Mouse (Mus musculus): ENCODE data around the gene Cbfb. TPM values are rescaled to one million over a fixed set of nuclear protein-coding genes. Genes with fewer than 3 reads are reported as not detected.

Cbfb gene
- polyA plus RNA-seq, 1 experiment from 2014 or later = 28.6 TPM

- Histone ChIP-seq H3K9me3 (ENCODE audit: control insufficient read depth, low read length) (no peaks in the 10 kb centered on the region), H3K36me3 (ENCODE audit: control insufficient read depth, insufficient read depth, low read length) (no peaks in the 10 kb centered on the region), H3K27ac (ENCODE audit: low read depth, low read length) (no peak overlapping the region), H3K4me2 (ENCODE audit: low read length) (no peak overlapping the region), H3K9ac (ENCODE audit: low read depth, low read length) (no peak overlapping the region), H3K4me3 (ENCODE audit: low read length) (no peak overlapping the region), H3K4me1 (ENCODE audit: control insufficient read depth, insufficient read depth, low read depth, low read length) (no peaks in the 10 kb centered on the region; the same call in 1 of the 2 replicates), H3K27me3 (replicated peaks; ENCODE audit: control insufficient read depth, insufficient read depth, low read length) (no peaks in the 10 kb centered on the region)
- no peak for ATAC-seq
- 44% methylated on average over 1 of the region's 1 CpGs for WGBS
Measured at GRCm38 (mm10) chr8:105209153-105210110, 39.0 kb downstream of the Cbfb start.

GRCm38 (mm10) chr8:105214104-105214503 lies 43.6 kb downstream of the Cbfb start:
- H3K9me3 ChIP-seq (ENCODE audit: control insufficient read depth, low read length) = no peaks in the 10 kb centered on the region
- H3K27me3 ChIP-seq (replicated peaks; ENCODE audit: control insufficient read depth, insufficient read depth, low read length) = no peaks in the 10 kb centered on the region
- H3K36me3 ChIP-seq (ENCODE audit: control insufficient read depth, insufficient read depth, low read length) = no peaks in the 10 kb centered on the region
- no peak overlapping the region for H3K27ac ChIP-seq (ENCODE audit: low read depth, low read length)
- WGBS = 94% methylated on average over 5 of the region's 5 CpGs
- H3K9ac ChIP-seq (ENCODE audit: low read depth, low read length) = no peak overlapping the region
- H3K4me1 ChIP-seq (ENCODE audit: control insufficient read depth, insufficient read depth, low read depth, low read length) = no peaks in the 10 kb centered on the region
- no peak for ATAC-seq
- no peak overlapping the region for H3K4me2 ChIP-seq (ENCODE audit: low read length)
- no peak overlapping the region for H3K4me3 ChIP-seq (ENCODE audit: low read length)

GRCm38 (mm10) chr8:105217926-105218522 lies 47.5 kb downstream of the Cbfb start:
- Histone ChIP-seq H3K27me3 (replicated peaks; ENCODE audit: control insufficient read depth, insufficient read depth, low read length) (no peaks in the 10 kb centered on the region), H3K9ac (ENCODE audit: low read depth, low read length) (no peak overlapping the region), H3K4me3 (ENCODE audit: low read length) (no peak overlapping the region), H3K27ac (ENCODE audit: low read depth, low read length) (no peak overlapping the region), H3K9me3 (ENCODE audit: control insufficient read depth, low read length) (no peaks in the 10 kb centered on the region), H3K36me3 (ENCODE audit: control insufficient read depth, insufficient read depth, low read length) (no peaks in the 10 kb centered on the region), H3K4me1 (ENCODE audit: control insufficient read depth, insufficient read depth, low read depth, low read length) (no peaks in the 10 kb centered on the region), H3K4me2 (ENCODE audit: low read length) (no peak overlapping the region)
- 0 out of 2 replicates have a peak, but pooled peaks have one; percentile 14 for ATAC-seq
- 82% methylated on average over 5 of the region's 5 CpGs for WGBS

DNA sequence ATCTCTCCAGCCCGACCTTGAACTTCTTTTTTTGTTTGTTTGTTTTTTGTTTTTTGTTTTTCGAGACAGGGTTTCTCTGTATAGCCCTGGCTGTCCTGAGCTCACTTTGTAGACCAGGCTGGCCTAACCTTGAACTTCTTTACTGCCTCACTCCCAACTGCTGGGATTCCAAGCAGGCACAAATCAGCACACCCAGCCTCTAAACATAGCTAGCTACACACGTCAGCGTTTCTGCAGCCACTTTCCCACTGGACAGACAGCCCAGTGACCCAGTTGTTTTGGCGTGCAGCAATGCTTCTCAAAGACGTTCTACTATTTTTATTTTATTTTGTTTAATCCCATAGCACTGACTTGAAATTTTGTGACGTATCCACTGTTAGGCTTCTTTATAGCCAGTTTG lies 53.4 kb downstream of the Cbfb start:
- WGBS = 80% methylated on average over 7 of the region's 7 CpGs
- Histone ChIP-seq H3K4me2 (ENCODE audit: low read length) (no peak overlapping the region; the same call in 1 of the 2 replicates), H3K9ac (ENCODE audit: low read depth, low read length) (no peak overlapping the region)

DNA sequence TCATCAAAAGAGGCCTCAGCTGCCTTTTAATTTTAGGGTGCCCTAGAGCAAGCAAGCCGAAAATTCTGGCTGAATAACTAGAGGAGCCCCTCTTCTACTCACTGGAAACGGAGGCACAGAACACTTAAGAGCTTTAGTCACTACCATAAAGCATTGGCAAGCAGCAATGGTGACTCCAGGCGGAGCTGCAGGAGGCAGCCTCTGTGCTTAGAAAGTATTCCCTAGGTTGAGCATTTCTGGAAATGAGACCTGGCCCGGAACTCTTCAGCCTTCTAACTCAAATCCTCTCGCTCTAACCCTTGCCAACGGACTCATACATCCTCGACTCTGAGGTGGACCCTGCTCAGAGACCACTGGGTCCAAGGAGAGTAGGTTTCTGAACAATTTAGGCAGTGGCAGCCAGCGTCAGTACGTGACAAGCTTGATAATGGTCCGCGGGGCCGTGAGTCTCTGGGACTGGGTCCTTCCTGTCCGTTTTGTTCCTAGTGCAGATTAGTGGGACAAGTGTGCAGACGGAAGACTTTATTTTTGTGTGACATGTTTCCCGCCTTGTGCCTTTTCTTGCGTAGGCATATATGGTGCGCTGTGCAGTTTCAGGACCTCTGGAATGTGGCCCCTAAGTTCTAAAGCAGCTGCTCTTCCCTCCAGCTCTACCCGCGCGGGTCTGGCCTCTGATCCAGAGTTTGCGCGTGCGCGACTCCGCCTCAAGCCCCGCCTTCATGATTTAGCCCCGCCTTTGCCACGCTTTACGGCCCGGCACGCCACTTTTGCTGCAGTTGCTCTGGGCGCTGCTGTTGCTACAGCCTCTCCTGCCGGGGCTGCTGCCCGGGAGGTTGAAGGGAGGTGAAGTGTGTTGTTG lies 54.2 kb downstream of the Cbfb start, which contains the start of gene D230025D16Rik:
D230025D16Rik (plus strand) TSS at position 733 of the 859 bp plus-strand sequence.
- Histone ChIP-seq H3K9ac (ENCODE audit: low read depth, low read length) (peak within 1 kb of the TSS; percentile 95), H3K27ac (ENCODE audit: low read depth, low read length) (peak within 1 kb of the TSS; percentile 85), H3K4me3 (ENCODE audit: low read length) (peak within 1 kb of the TSS; percentile 99), H3K9me3 (ENCODE audit: control insufficient read depth, low read length) (no peaks in the 10 kb centered on the region), H3K27me3 (replicated peaks; ENCODE audit: control insufficient read depth, insufficient read depth, low read length) (no peaks in the 10 kb centered on the region), H3K36me3 (ENCODE audit: control insufficient read depth, insufficient read depth, low read length) (no peaks in the 10 kb centered on the region), H3K4me1 (ENCODE audit: control insufficient read depth, insufficient read depth, low read depth, low read length) (peaks cover 18% of the 10 kb centered on the region), H3K4me2 (ENCODE audit: low read length) (peak within 1 kb of the TSS; percentile 94)
- 2% methylated on average over 34 of the region's 34 CpGs for WGBS
- ATAC-seq = peak; percentile 96

More for the DNA sequence above, 53.4 kb downstream of the Cbfb start:
- Histone ChIP-seq H3K9me3 (ENCODE audit: control insufficient read depth, low read length) (no peaks in the 10 kb centered on the region), H3K27ac (ENCODE audit: low read depth, low read length) (no peak overlapping the region), H3K4me3 (ENCODE audit: low read length) (no peak overlapping the region), H3K4me1 (ENCODE audit: control insufficient read depth, insufficient read depth, low read depth, low read length) (peaks cover 18% of the 10 kb centered on the region), H3K36me3 (ENCODE audit: control insufficient read depth, insufficient read depth, low read length) (no peaks in the 10 kb centered on the region), H3K27me3 (replicated peaks; ENCODE audit: control insufficient read depth, insufficient read depth, low read length) (no peaks in the 10 kb centered on the region)
- ATAC-seq = no peak

- Histone ChIP-seq H3K27ac (ENCODE audit: low read depth, low read length) (peak overlapping the region; percentile 80; the same call in 1 of the 2 replicates), H3K36me3 (ENCODE audit: control insufficient read depth, insufficient read depth, low read length) (no peaks in the 10 kb centered on the region), H3K27me3 (replicated peaks; ENCODE audit: control insufficient read depth, insufficient read depth, low read length) (no peaks in the 10 kb centered on the region), H3K4me1 (ENCODE audit: control insufficient read depth, insufficient read depth, low read depth, low read length) (peaks cover 18% of the 10 kb centered on the region), H3K4me3 (ENCODE audit: low read length) (peak overlapping the region; percentile 99), H3K4me2 (ENCODE audit: low read length) (peak overlapping the region; percentile 94), H3K9me3 (ENCODE audit: control insufficient read depth, low read length) (no peaks in the 10 kb centered on the region), H3K9ac (ENCODE audit: low read depth, low read length) (peak overlapping the region; percentile 95)
- 0% methylated on average over 27 of the region's 27 CpGs for WGBS
- no peak for ATAC-seq
Measured at GRCm38 (mm10) chr8:105225272-105225593, 54.8 kb downstream of the Cbfb start.

DNA sequence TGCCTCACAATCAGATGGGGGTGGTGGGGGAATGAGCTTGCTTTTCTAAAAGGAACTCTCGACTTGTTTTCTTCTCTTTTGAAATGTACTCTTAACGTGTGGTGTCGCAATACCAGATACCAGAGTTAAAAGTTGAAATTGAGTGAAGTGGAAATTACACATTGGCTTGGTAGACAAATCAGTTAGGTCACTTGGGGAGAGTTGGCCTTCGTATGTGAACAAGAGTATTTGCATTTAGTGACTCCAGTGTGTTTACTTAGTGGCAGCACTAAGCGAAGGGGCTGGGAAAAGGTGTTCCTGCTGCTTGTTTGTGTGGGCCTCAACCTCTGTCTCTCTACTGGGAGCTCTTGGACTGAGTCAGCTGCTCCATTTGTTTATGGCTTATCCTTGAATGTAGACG lies 55.4 kb downstream of the Cbfb start:
- H3K36me3 ChIP-seq (ENCODE audit: control insufficient read depth, insufficient read depth, low read length) = no peaks in the 10 kb centered on the region
- no peaks in the 10 kb centered on the region for H3K27me3 ChIP-seq (replicated peaks; ENCODE audit: control insufficient read depth, insufficient read depth, low read length)
- H3K4me2 ChIP-seq (ENCODE audit: low read length) = peak overlapping the region; percentile 94
- peaks cover 18% of the 10 kb centered on the region for H3K4me1 ChIP-seq (ENCODE audit: control insufficient read depth, insufficient read depth, low read depth, low read length)
- no peaks in the 10 kb centered on the region for H3K9me3 ChIP-seq (ENCODE audit: control insufficient read depth, low read length)
- peak overlapping the region; percentile 95 for H3K9ac ChIP-seq (ENCODE audit: low read depth, low read length)
- H3K27ac ChIP-seq (ENCODE audit: low read depth, low read length) = no peak overlapping the region
- WGBS = 31% methylated on average over 6 of the region's 6 CpGs
- H3K4me3 ChIP-seq (ENCODE audit: low read length) = peak overlapping the region; percentile 99
- ATAC-seq = no peak

- Histone ChIP-seq H3K4me1 (ENCODE audit: control insufficient read depth, insufficient read depth, low read depth, low read length) (peaks cover 3% of the 10 kb centered on the region; the same call in 1 of the 2 replicates), H3K4me3 (ENCODE audit: low read length) (no peak overlapping the region), H3K27me3 (replicated peaks; ENCODE audit: control insufficient read depth, insufficient read depth, low read length) (no peaks in the 10 kb centered on the region), H3K4me2 (ENCODE audit: low read length) (no peak overlapping the region), H3K27ac (ENCODE audit: low read depth, low read length) (no peak overlapping the region), H3K36me3 (ENCODE audit: control insufficient read depth, insufficient read depth, low read length) (0 out of 2 replicates have a peak, but pooled peaks cover 6% of the 10 kb centered on the region), H3K9ac (ENCODE audit: low read depth, low read length) (no peak overlapping the region), H3K9me3 (ENCODE audit: control insufficient read depth, low read length) (no peaks in the 10 kb centered on the region)
- no peak for ATAC-seq
- 85% methylated on average over 12 of the region's 12 CpGs for WGBS
Measured at GRCm38 (mm10) chr8:105231503-105232320, 61.2 kb downstream of the Cbfb start.

Data from hindbrain, embryonic 16.5 days (tissue).